Mouse (Mus musculus) limb, embryonic 13.5 days (tissue): ENCODE measurements at regions not wholly inside any gene's neighbourhood (a gene's known extent, or its start where the extent isn't known, plus 50 kb on each side); places are given as distances from the start of the nearest gene placed in this dataset.
A peak's percentile ranks its signal among the peaks of the same experiment; 100 is the strongest.

ENCODE experiments used
- ATAC-seq: fragments of 200-750 bp; cut with Nextera tagmentation; 2 replicates; pipeline ENCODE4 v1.8.0; 2017; ENCODE audit warnings: low read depth, moderate number of reproducible peaks, moderate TSS enrichment; ENCODE audit not compliant: low FRiP score
- H3K27ac ChIP-seq: fragments of 300-500 bp; sonication (generic); 2 replicates; pipeline ENCODE4 v1.5.1; 2015; ENCODE audit warnings: inconsistent platforms, mild to moderate bottlenecking, moderate library complexity
- H3K27me3 ChIP-seq: fragments of 300-500 bp; sonication (generic); 2 replicates; pipeline ENCODE4 v1.6.1; 2015; ENCODE audit warnings: mild to moderate bottlenecking, inconsistent platforms
- H3K36me3 ChIP-seq: fragments of 300-500 bp; sonication (generic); 2 replicates; pipeline ENCODE4 v1.6.1; 2015; ENCODE audit warnings: inconsistent platforms, mild to moderate bottlenecking, moderate library complexity
- H3K4me1 ChIP-seq: fragments of 300-500 bp; sonication (generic); 2 replicates; pipeline ENCODE4 v1.6.1; 2015; ENCODE audit warnings: inconsistent platforms
- H3K4me2 ChIP-seq: fragments of 300-500 bp; sonication (generic); replicated peaks from 2 replicates; pipeline ENCODE4 v1.6.1; 2015; ENCODE audit warnings: inconsistent platforms, mild to moderate bottlenecking, moderate library complexity
- H3K4me3 ChIP-seq: fragments of 300-500 bp; sonication (generic); 2 replicates; pipeline ENCODE4 v1.5.1; 2015; ENCODE audit warnings: moderate library complexity, mild to moderate bottlenecking, inconsistent platforms
- H3K9ac ChIP-seq: fragments of 300-500 bp; sonication (generic); 2 replicates; pipeline ENCODE4 v1.6.1; 2015; ENCODE audit warnings: mild to moderate bottlenecking, inconsistent platforms
- H3K9me3 ChIP-seq: fragments of 300-500 bp; sonication (generic); 2 replicates; pipeline ENCODE4 v1.6.1; 2016; ENCODE audit warnings: inconsistent platforms
- WGBS: fragments of 180-500 bp; shearing (Covaris S2); methylation state at CpG from one replicate; pipeline ENCODE4 v1.1.7; 2015; 5-methylcytosine and 5-hydroxymethylcytosine counted together

DNA sequence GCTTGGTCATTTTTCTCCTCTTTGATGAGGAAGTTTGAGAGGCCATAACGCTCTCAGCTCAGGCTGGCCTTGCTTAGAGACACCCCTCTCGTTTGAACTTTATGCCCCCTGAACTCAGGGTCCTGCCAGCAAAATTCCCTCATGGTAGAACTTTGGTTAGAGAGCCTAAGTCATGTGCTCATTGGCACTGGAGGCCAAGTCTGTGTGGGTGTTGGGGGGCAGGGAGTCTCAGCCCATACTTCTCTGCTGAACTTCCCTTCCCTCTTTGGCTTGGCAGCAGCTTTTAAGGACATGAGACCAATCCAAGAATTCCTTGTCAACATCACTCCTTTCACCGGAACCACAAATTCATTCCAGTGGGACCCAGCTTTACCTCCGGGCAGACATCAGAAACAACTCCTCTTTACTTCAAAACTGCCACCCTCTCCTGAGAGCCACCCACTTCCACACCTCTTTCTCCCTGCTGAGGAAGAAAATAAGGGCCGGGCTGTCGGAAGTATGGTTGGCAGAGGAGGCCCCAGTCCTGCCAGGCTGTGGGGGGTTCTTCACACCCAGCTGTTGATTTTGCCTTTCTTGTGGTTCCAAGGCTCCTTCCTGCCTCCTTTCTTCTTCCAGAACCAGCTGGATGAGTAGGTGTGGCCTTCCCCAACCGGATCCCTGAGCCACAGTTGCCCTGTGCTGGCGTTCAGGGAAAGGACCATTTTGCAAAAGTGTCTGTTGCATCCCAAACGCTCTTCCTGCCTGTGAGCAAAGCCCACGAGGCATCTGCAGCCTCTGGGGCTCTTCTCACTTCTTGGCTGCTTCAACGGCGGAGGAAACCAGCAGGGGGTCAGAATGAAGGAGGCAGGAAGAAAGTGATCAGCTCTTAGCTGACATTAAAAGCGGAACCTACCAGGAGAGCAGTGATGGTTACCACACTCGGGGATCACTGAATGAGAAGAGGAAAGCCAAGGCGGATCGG is 91.5 kb upstream of the Gadd45a start:
- Histone ChIP-seq H3K4me2 (no peak overlapping the region), H3K4me3 (no peak overlapping the region), H3K9me3 (no peaks in the 10 kb centered on the region), H3K27ac (no peak overlapping the region), H3K36me3 (no peaks in the 10 kb centered on the region), H3K9ac (no peak overlapping the region), H3K27me3 (no peaks in the 10 kb centered on the region), H3K4me1 (peaks cover 9% of the 10 kb centered on the region)
- 38% methylated on average over 16 of the region's 16 CpGs for whole genome bisulfite sequencing
- ATAC-seq = no peak

DNA sequence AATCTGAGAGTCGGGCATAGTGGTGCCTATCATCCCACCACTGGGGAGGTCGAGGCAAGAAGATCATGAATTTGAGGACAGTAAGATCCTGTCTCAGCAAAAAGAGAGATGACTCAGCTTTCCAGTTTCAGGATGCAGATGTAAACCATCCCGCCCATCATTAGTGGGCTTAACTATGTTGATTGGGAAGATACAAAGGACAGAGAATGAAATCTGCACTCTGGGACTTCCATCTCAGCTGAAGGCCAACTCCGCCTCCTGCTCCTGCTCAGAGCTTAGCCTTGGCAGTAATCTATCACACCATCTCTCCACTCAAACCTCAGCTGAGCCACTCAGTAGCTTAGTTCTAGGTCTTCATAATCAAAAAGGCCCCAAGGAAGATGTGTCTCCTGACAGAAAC is 90.5 kb upstream of the Gadd45a start:
- Histone ChIP-seq H3K36me3 (no peaks in the 10 kb centered on the region), H3K9me3 (no peaks in the 10 kb centered on the region), H3K27ac (no peak overlapping the region), H3K27me3 (no peaks in the 10 kb centered on the region), H3K4me2 (no peak overlapping the region), H3K9ac (no peak overlapping the region), H3K4me3 (no peak overlapping the region), H3K4me1 (peaks cover 9% of the 10 kb centered on the region)
- no peak for ATAC-seq
- WGBS = 86% methylated on average over 4 of the region's 4 CpGs

GRCm38 (mm10) chr6:67125715-67126312 is 88.6 kb upstream of the Gadd45a start:
- H3K9ac ChIP-seq = no peak overlapping the region
- peaks cover 9% of the 10 kb centered on the region for H3K4me1 ChIP-seq
- 80% methylated on average over 7 of the region's 7 CpGs for WGBS
- no peaks in the 10 kb centered on the region for H3K27me3 ChIP-seq
- no peak for ATAC-seq
- H3K4me2 ChIP-seq = no peak overlapping the region
- no peaks in the 10 kb centered on the region for H3K36me3 ChIP-seq
- no peak overlapping the region for H3K4me3 ChIP-seq
- no peaks in the 10 kb centered on the region for H3K9me3 ChIP-seq
- no peak overlapping the region for H3K27ac ChIP-seq

GRCm38 (mm10) chr6:67124089-67124488 is 86.8 kb upstream of the Gadd45a start:
- H3K9me3 ChIP-seq = no peaks in the 10 kb centered on the region
- H3K4me3 ChIP-seq = no peak overlapping the region
- H3K9ac ChIP-seq = no peak overlapping the region
- no peaks in the 10 kb centered on the region for H3K27me3 ChIP-seq
- H3K36me3 ChIP-seq = no peaks in the 10 kb centered on the region
- no peak overlapping the region for H3K27ac ChIP-seq
- H3K4me2 ChIP-seq = no peak overlapping the region
- 77% methylated on average over 2 of the region's 2 CpGs for WGBS
- ATAC-seq = no peak
- H3K4me1 ChIP-seq = peaks cover 5% of the 10 kb centered on the region

GRCm38 (mm10) chr6:67123071-67123470 is 85.8 kb upstream of the Gadd45a start:
- no peaks in the 10 kb centered on the region for H3K4me1 ChIP-seq
- H3K9ac ChIP-seq = no peak overlapping the region
- H3K4me2 ChIP-seq = no peak overlapping the region
- H3K4me3 ChIP-seq = no peak overlapping the region
- ATAC-seq = no peak
- H3K27ac ChIP-seq = no peak overlapping the region
- H3K36me3 ChIP-seq = no peaks in the 10 kb centered on the region
- no peaks in the 10 kb centered on the region for H3K27me3 ChIP-seq
- H3K9me3 ChIP-seq = no peaks in the 10 kb centered on the region
- 73% methylated on average over 4 of the region's 4 CpGs for WGBS

GRCm38 (mm10) chr6:67116306-67116705 is 79.0 kb upstream of the Gadd45a start:
- Histone ChIP-seq H3K27ac (no peak overlapping the region), H3K4me1 (peaks cover 7% of the 10 kb centered on the region; the same call in 1 of the 2 replicates), H3K9ac (no peak overlapping the region), H3K9me3 (no peaks in the 10 kb centered on the region), H3K4me2 (no peak overlapping the region), H3K4me3 (no peak overlapping the region), H3K27me3 (peaks cover 25% of the 10 kb centered on the region), H3K36me3 (no peaks in the 10 kb centered on the region)
- no peak for ATAC-seq
- 73% methylated on average over 3 of the region's 3 CpGs for WGBS

DNA sequence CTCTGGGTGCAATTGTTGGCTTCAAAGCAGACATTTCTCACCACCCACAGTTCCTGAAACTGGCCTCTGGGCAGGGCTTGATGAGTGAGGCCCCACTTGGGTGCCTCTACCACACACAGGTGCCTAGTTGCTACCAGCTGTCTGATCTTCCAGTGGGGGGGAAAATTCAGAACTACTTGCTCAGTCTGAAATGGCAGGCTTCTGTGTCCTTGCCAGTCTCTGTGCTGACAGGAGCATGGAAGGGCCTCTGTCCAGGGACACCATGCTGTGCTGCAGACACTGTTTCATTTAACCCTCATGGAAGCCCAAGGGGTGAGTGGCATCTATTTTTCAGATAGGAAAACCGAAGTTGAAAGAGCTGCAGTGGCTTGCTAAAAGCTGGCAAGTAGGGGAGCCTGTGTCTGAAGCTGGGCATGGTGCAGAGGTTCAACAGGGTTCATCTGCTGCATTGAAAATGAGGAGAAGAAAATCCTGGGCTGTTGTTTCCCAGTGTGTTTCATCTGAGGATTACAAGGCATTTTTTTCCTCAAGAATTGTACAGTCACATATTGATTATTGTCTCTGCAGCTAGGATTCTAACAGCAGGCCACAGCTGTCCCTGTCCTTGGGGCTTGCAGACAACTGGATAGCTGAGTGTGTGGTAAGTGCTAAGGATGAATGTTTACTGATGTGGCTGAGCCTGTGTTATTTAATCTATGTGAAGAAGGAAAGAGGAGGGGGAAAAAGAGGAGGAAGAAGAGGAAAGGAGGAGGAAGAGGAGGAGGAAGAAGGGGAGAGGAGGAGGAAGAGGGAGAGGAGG is 78.4 kb upstream of the Gadd45a start:
- Histone ChIP-seq H3K9me3 (no peaks in the 10 kb centered on the region), H3K4me2 (no peak overlapping the region)
- ATAC-seq = no peak

DNA sequence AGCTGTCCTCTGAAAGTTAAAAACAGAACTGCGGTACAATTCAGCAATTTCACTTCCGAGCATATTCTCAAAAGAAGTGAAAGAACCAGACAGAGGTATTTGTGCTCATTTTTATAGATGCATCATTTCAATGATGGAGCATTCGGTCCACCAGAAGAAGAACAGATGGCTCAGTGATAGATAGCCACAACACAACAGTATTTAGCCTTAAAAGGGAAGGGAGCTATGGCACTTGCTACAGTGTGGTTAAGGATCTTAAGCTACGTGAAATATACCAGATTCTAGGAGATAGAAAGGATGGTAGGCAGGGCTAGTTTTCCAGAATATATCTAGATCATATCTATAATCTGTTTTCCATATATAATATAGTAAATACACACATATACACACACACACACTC is 77.5 kb upstream of the Gadd45a start:
- Histone ChIP-seq H3K4me2 (no peak overlapping the region), H3K4me3 (no peak overlapping the region), H3K27me3 (peaks cover 25% of the 10 kb centered on the region), H3K36me3 (no peaks in the 10 kb centered on the region), H3K27ac (no peak overlapping the region), H3K4me1 (peaks cover 7% of the 10 kb centered on the region; the same call in 1 of the 2 replicates), H3K9me3 (no peaks in the 10 kb centered on the region), H3K9ac (no peak overlapping the region)
- no peak for ATAC-seq
- 93% methylated on average over 4 of the region's 4 CpGs for WGBS

More for the DNA sequence above, 78.4 kb upstream of the Gadd45a start:
- Histone ChIP-seq H3K4me1 (peaks cover 7% of the 10 kb centered on the region; the same call in 1 of the 2 replicates), H3K27me3 (peaks cover 25% of the 10 kb centered on the region), H3K9ac (no peak overlapping the region), H3K36me3 (no peaks in the 10 kb centered on the region), H3K4me3 (no peak overlapping the region), H3K27ac (no peak overlapping the region)
- 37% methylated on average over 1 of the region's 1 CpGs for WGBS

GRCm38 (mm10) chr6:67113686-67114278 is 76.5 kb upstream of the Gadd45a start:
- peaks cover 7% of the 10 kb centered on the region; the same call in 1 of the 2 replicates for H3K4me1 ChIP-seq
- peaks cover 25% of the 10 kb centered on the region for H3K27me3 ChIP-seq
- H3K27ac ChIP-seq = no peak overlapping the region
- WGBS = 8% methylated on average over 26 of the region's 26 CpGs
- peak; percentile 52; the same call in 1 of the 2 replicates for ATAC-seq
- peak overlapping the region; percentile 53; the same call in 1 of the 2 replicates for H3K9ac ChIP-seq
- peak overlapping the region; percentile 36 for H3K4me3 ChIP-seq
- H3K9me3 ChIP-seq = no peaks in the 10 kb centered on the region
- H3K36me3 ChIP-seq = no peaks in the 10 kb centered on the region
- peak overlapping the region; percentile 65 for H3K4me2 ChIP-seq

GRCm38 (mm10) chr6:67113261-67113660 is 76.0 kb upstream of the Gadd45a start:
- peaks cover 7% of the 10 kb centered on the region; the same call in 1 of the 2 replicates for H3K4me1 ChIP-seq
- H3K9ac ChIP-seq = no peak overlapping the region
- peaks cover 25% of the 10 kb centered on the region for H3K27me3 ChIP-seq
- H3K36me3 ChIP-seq = no peaks in the 10 kb centered on the region
- no peak overlapping the region for H3K27ac ChIP-seq
- no peak for ATAC-seq
- H3K4me3 ChIP-seq = peak overlapping the region; percentile 36; the same call in 1 of the 2 replicates
- H3K4me2 ChIP-seq = peak overlapping the region; percentile 65
- WGBS = 74% methylated on average over 4 of the region's 4 CpGs
- H3K9me3 ChIP-seq = no peaks in the 10 kb centered on the region

DNA sequence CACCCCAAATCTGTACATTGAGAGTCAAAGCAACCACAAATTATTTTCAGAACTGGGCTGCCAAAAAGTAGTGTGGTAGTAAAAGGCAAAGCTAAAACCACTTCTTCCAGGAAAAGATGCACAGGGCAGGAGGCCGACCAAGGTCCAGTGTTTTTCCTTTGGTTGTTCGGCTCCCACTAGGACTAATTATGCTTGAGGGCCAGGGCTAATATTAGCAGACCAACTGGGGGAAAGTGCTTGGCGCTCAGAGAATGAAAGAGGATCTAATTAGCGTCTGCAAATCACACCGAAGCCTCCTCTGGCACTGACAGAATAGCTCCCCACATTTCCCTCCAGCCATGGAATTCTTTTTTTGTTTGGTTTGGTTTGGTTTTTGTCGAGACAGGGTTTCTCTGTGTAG is 75.1 kb upstream of the Gadd45a start:
- Histone ChIP-seq H3K36me3 (no peaks in the 10 kb centered on the region), H3K4me1 (peaks cover 7% of the 10 kb centered on the region; the same call in 1 of the 2 replicates), H3K27ac (no peak overlapping the region), H3K4me2 (no peak overlapping the region), H3K9ac (no peak overlapping the region), H3K27me3 (peaks cover 25% of the 10 kb centered on the region), H3K4me3 (no peak overlapping the region), H3K9me3 (no peaks in the 10 kb centered on the region)
- WGBS = 44% methylated on average over 6 of the region's 6 CpGs
- ATAC-seq = no peak
